Mouse (Mus musculus): ENCODE data around the gene Olfr1154. TPM values are rescaled to one million over a fixed set of nuclear protein-coding genes. Genes with fewer than 3 reads are reported as not detected.

Olfr1154 gene
- polyA plus RNA-seq (2016; fragmentation: Nextera tagmentation; extraction: Ambion mirVana): not detected in 2 replicates

GRCm38 (mm10) chr2:87905066-87905465 lies at the start of gene Olfr1154:
Gene Olfr1154, minus strand, starts transcription at chr2:87905166.
- no peaks in the 10 kb centered on the region for H3K27me3 ChIP-seq (ENCODE audit: poor library complexity, severe bottlenecking)
- no peak within 1 kb of the TSS for H3K4me3 ChIP-seq
- H3K36me3 ChIP-seq (replicated peaks): no peaks in the 10 kb centered on the region
- H3K27ac ChIP-seq: no peak within 1 kb of the TSS
- no peak for DNase-seq (ENCODE audit: extremely low spot score, low spot score)
- 89% methylated on average over 1 of the region's 1 CpGs for WGBS
- no peaks in the 10 kb centered on the region for H3K4me1 ChIP-seq
- no peaks in the 10 kb centered on the region for H3K9me3 ChIP-seq

GRCm38 (mm10) chr2:87953000-87953399 lies 48.0 kb upstream of the Olfr1154 start, which contains the start of gene Olfr1156:
Gene Olfr1156, minus strand, starts transcription at chr2:87953100.
- H3K27ac ChIP-seq: no peak within 1 kb of the TSS
- no peak for DNase-seq (ENCODE audit: extremely low spot score, low spot score)
- H3K36me3 ChIP-seq (replicated peaks): no peaks in the 10 kb centered on the region
- no peak within 1 kb of the TSS for H3K4me3 ChIP-seq
- H3K9me3 ChIP-seq: no peaks in the 10 kb centered on the region
- no peaks in the 10 kb centered on the region for H3K4me1 ChIP-seq
- H3K27me3 ChIP-seq (ENCODE audit: poor library complexity, severe bottlenecking): no peaks in the 10 kb centered on the region

GRCm38 (mm10) chr2:87945037-87945436 lies 40.1 kb upstream of the Olfr1154 start, which contains the start of gene Olfr1155:
Gene Olfr1155, minus strand, starts transcription at chr2:87945137.
- no peak within 1 kb of the TSS for H3K27ac ChIP-seq
- H3K9me3 ChIP-seq: no peaks in the 10 kb centered on the region
- H3K27me3 ChIP-seq (ENCODE audit: poor library complexity, severe bottlenecking): no peaks in the 10 kb centered on the region
- no peaks in the 10 kb centered on the region for H3K4me1 ChIP-seq
- 96% methylated on average over 1 of the region's 1 CpGs for WGBS
- no peak within 1 kb of the TSS for H3K4me3 ChIP-seq
- DNase-seq (ENCODE audit: extremely low spot score, low spot score): no peak
- H3K36me3 ChIP-seq (replicated peaks): no peaks in the 10 kb centered on the region

GRCm38 (mm10) chr2:87894662-87895061 lies 10.3 kb downstream of the Olfr1154 start, which contains the start of gene Olfr1153:
Gene Olfr1153, plus strand, starts transcription at chr2:87894962.
- Histone ChIP-seq H3K9me3 (peaks cover 2% of the 10 kb centered on the region; the same call in 1 of the 2 replicates), H3K4me1 (no peaks in the 10 kb centered on the region), H3K27me3 (ENCODE audit: poor library complexity, severe bottlenecking) (no peaks in the 10 kb centered on the region), H3K36me3 (replicated peaks) (no peaks in the 10 kb centered on the region), H3K4me3 (no peak within 1 kb of the TSS), H3K27ac (no peak within 1 kb of the TSS)
- 75% methylated on average over 1 of the region's 1 CpGs for WGBS
- no peak for DNase-seq (ENCODE audit: extremely low spot score, low spot score)

- no peak within 1 kb of the TSS for H3K4me3 ChIP-seq
- DNase-seq (ENCODE audit: extremely low spot score, low spot score): no peak
- no peaks in the 10 kb centered on the region for H3K4me1 ChIP-seq
- H3K27ac ChIP-seq: no peak within 1 kb of the TSS
- no peaks in the 10 kb centered on the region for H3K27me3 ChIP-seq (ENCODE audit: poor library complexity, severe bottlenecking)
- H3K36me3 ChIP-seq (replicated peaks): no peaks in the 10 kb centered on the region
- H3K9me3 ChIP-seq: no peaks in the 10 kb centered on the region
Observed at GRCm38 (mm10) chr2:87866192-87866591, 38.8 kb downstream of the Olfr1154 start, which contains the start of gene Olfr1152. Gene Olfr1152, plus strand, starts transcription at chr2:87866492.

- Histone ChIP-seq H3K4me3 (no peak within 1 kb of the TSS), H3K36me3 (replicated peaks) (no peaks in the 10 kb centered on the region), H3K27me3 (ENCODE audit: poor library complexity, severe bottlenecking) (no peaks in the 10 kb centered on the region), H3K9me3 (no peaks in the 10 kb centered on the region), H3K27ac (no peak within 1 kb of the TSS), H3K4me1 (no peaks in the 10 kb centered on the region)
- no peak for DNase-seq (ENCODE audit: extremely low spot score, low spot score)
- WGBS: 86% methylated on average over 1 of the region's 1 CpGs
Observed at GRCm38 (mm10) chr2:87855562-87855961, 49.4 kb downstream of the Olfr1154 start, which contains the start of gene Olfr1151. Gene Olfr1151, plus strand, starts transcription at chr2:87855862.

Other genes with a start within 250 kb of the Olfr1154 start
- gene Olfr1134, start 246.7 kb downstream of the Olfr1154 start, polyA plus RNA-seq (2016; fragmentation: Nextera tagmentation; extraction: Ambion mirVana): not detected in 2 replicates
- gene Olfr1135, start 231.5 kb downstream of the Olfr1154 start, polyA plus RNA-seq (2016; fragmentation: Nextera tagmentation; extraction: Ambion mirVana): not detected in 2 replicates
- not detected in 2 replicates for gene Olfr1136, start 211.2 kb downstream of the Olfr1154 start, polyA plus RNA-seq (2016; fragmentation: Nextera tagmentation; extraction: Ambion mirVana)
- gene Olfr1137, start 192.0 kb downstream of the Olfr1154 start, polyA plus RNA-seq (2016; fragmentation: Nextera tagmentation; extraction: Ambion mirVana): not detected in 2 replicates
- gene Olfr1138, start 165.2 kb downstream of the Olfr1154 start, polyA plus RNA-seq (2016; fragmentation: Nextera tagmentation; extraction: Ambion mirVana): not detected in 2 replicates
- not detected in 2 replicates for gene Olfr1140, start 161.4 kb downstream of the Olfr1154 start, polyA plus RNA-seq (2016; fragmentation: Nextera tagmentation; extraction: Ambion mirVana)
- not detected in 2 replicates for gene Olfr1141, start 151.2 kb downstream of the Olfr1154 start, polyA plus RNA-seq (2016; fragmentation: Nextera tagmentation; extraction: Ambion mirVana)
- gene Olfr152, start 125.7 kb downstream of the Olfr1154 start, polyA plus RNA-seq (2016; fragmentation: Nextera tagmentation; extraction: Ambion mirVana): not detected in 2 replicates
- not detected in 2 replicates for gene Olfr1143, start 104.6 kb downstream of the Olfr1154 start, polyA plus RNA-seq (2016; fragmentation: Nextera tagmentation; extraction: Ambion mirVana)
- not detected in 2 replicates for gene Olfr1145, start 95.3 kb downstream of the Olfr1154 start, polyA plus RNA-seq (2016; fragmentation: Nextera tagmentation; extraction: Ambion mirVana)
- gene Olfr1148, start 74.6 kb downstream of the Olfr1154 start, polyA plus RNA-seq (2016; fragmentation: Nextera tagmentation; extraction: Ambion mirVana): not detected in 2 replicates
- not detected in 2 replicates for gene Olfr1150-ps1, start 61.2 kb downstream of the Olfr1154 start, polyA plus RNA-seq (2016; fragmentation: Nextera tagmentation; extraction: Ambion mirVana)
- not detected in 2 replicates for gene Olfr1151, start 49.3 kb downstream of the Olfr1154 start, polyA plus RNA-seq (2016; fragmentation: Nextera tagmentation; extraction: Ambion mirVana)
- gene Olfr1152, start 38.7 kb downstream of the Olfr1154 start, polyA plus RNA-seq (2016; fragmentation: Nextera tagmentation; extraction: Ambion mirVana): not detected in 2 replicates
- gene Olfr1153, start 10.2 kb downstream of the Olfr1154 start, polyA plus RNA-seq (2016; fragmentation: Nextera tagmentation; extraction: Ambion mirVana): not detected in 2 replicates
- not detected in 2 replicates for gene Olfr1155, start 40.0 kb upstream of the Olfr1154 start, polyA plus RNA-seq (2016; fragmentation: Nextera tagmentation; extraction: Ambion mirVana)
- gene Olfr1156, start 47.9 kb upstream of the Olfr1154 start, polyA plus RNA-seq (2016; fragmentation: Nextera tagmentation; extraction: Ambion mirVana): not detected in 2 replicates
- not detected in 2 replicates for gene Olfr1157, start 63.1 kb upstream of the Olfr1154 start, polyA plus RNA-seq (2016; fragmentation: Nextera tagmentation; extraction: Ambion mirVana)
- not detected in 2 replicates for gene Olfr74, start 69.5 kb upstream of the Olfr1154 start, polyA plus RNA-seq (2016; fragmentation: Nextera tagmentation; extraction: Ambion mirVana)
- not detected in 2 replicates for gene Olfr1158, start 84.9 kb upstream of the Olfr1154 start, polyA plus RNA-seq (2016; fragmentation: Nextera tagmentation; extraction: Ambion mirVana)
- gene Olfr1160, start 103.1 kb upstream of the Olfr1154 start, polyA plus RNA-seq (2016; fragmentation: Nextera tagmentation; extraction: Ambion mirVana): not detected in 2 replicates
- not detected in 2 replicates for gene Olfr1161, start 117.6 kb upstream of the Olfr1154 start, polyA plus RNA-seq (2016; fragmentation: Nextera tagmentation; extraction: Ambion mirVana)
- gene Olfr73, start 132.5 kb upstream of the Olfr1154 start, polyA plus RNA-seq (2016; fragmentation: Nextera tagmentation; extraction: Ambion mirVana): not detected in 2 replicates
- gene Olfr1162, start 146.0 kb upstream of the Olfr1154 start, polyA plus RNA-seq (2016; fragmentation: Nextera tagmentation; extraction: Ambion mirVana): not detected in 2 replicates
- not detected in 2 replicates for gene Olfr1163, start 166.7 kb upstream of the Olfr1154 start, polyA plus RNA-seq (2016; fragmentation: Nextera tagmentation; extraction: Ambion mirVana)
- not detected in 2 replicates for gene Olfr1164, start 188.8 kb upstream of the Olfr1154 start, polyA plus RNA-seq (2016; fragmentation: Nextera tagmentation; extraction: Ambion mirVana)
- not detected in 2 replicates for gene Olfr1166, start 223.1 kb upstream of the Olfr1154 start, polyA plus RNA-seq (2016; fragmentation: Nextera tagmentation; extraction: Ambion mirVana)